Mouse (Mus musculus): ENCODE measurements around the gene Nop56. TPM values are rescaled to one million over a fixed set of nuclear protein-coding genes. Genes with fewer than 3 reads are reported as not detected.

Gene Nop56
- total and polyA plus RNA-seq, 2 experiments from 2014 or later = 173 to 243 TPM

GRCm38 (mm10) chr2:130280818-130281217 is 6.6 kb downstream of the Nop56 start:
- peaks cover 56% of the 10 kb centered on the region for H3K36me3 ChIP-seq (ENCODE audit: insufficient read depth)
- H3K27ac ChIP-seq (ENCODE audit: low read depth, low read length) = no peak overlapping the region
- 32% methylated on average over 4 of the region's 4 CpGs for WGBS
- no peak overlapping the region for H3K4me2 ChIP-seq (ENCODE audit: low read depth)
- peak overlapping the region; percentile 6; the same call in 1 of the 2 replicates for H3K9ac ChIP-seq
- no peak for TF ChIP-seq CTCF (IDR thresholded peaks at IDR 0.05; ENCODE audit: low read depth)
- H3K4me1 ChIP-seq (ENCODE audit: insufficient read depth) = peaks cover 9% of the 10 kb centered on the region
- H3K27me3 ChIP-seq (ENCODE audit: insufficient read depth, low read length) = no peaks in the 10 kb centered on the region
- DNase-seq (peak; percentile 44), ATAC-seq (no peak)
- no peaks in the 10 kb centered on the region for H3K9me3 ChIP-seq (ENCODE audit: low read length)
- H3K4me3 ChIP-seq (ENCODE audit: low read depth, low read length) = no peak overlapping the region

- ATAC-seq (peak; percentile 96), DNase-seq (peak; percentile 89)
- H3K4me1 ChIP-seq (ENCODE audit: insufficient read depth) = peaks cover 9% of the 10 kb centered on the region
- H3K9ac ChIP-seq = peak within 1 kb of the TSS; percentile 73
- peak within 1 kb of the TSS; percentile 54; the same call in 1 of the 2 replicates for H3K27ac ChIP-seq (ENCODE audit: low read depth, low read length)
- WGBS = 3% methylated on average over 50 of the region's 51 CpGs
- TF ChIP-seq CTCF (IDR thresholded peaks at IDR 0.05; ENCODE audit: low read depth) = no peak
- H3K9me3 ChIP-seq (ENCODE audit: low read length) = no peaks in the 10 kb centered on the region
- H3K4me2 ChIP-seq (ENCODE audit: low read depth) = peak within 1 kb of the TSS; percentile 99
- H3K4me3 ChIP-seq (ENCODE audit: low read depth, low read length) = peak within 1 kb of the TSS; percentile 86
- H3K36me3 ChIP-seq (ENCODE audit: insufficient read depth) = peaks cover 28% of the 10 kb centered on the region
- H3K27me3 ChIP-seq (ENCODE audit: insufficient read depth, low read length) = no peaks in the 10 kb centered on the region
These were observed 9.8 kb downstream of the Nop56 start, which contains the start of gene Idh3b for GRCm38 (mm10) chr2:130283854-130284654. Gene Idh3b (minus strand): TSS chr2:130284547.

GRCm38 (mm10) chr2:130289086-130289485 is 14.9 kb downstream of the Nop56 start:
- no peak for ATAC-seq
- no peak overlapping the region for H3K9ac ChIP-seq
- no peak overlapping the region for H3K27ac ChIP-seq (ENCODE audit: low read depth, low read length)
- TF ChIP-seq CTCF (IDR thresholded peaks at IDR 0.05; ENCODE audit: low read depth) = no peak
- H3K4me3 ChIP-seq (ENCODE audit: low read depth, low read length) = no peak overlapping the region
- H3K36me3 ChIP-seq (ENCODE audit: insufficient read depth) = no peaks in the 10 kb centered on the region
- no peak for DNase-seq
- H3K4me2 ChIP-seq (ENCODE audit: low read depth) = no peak overlapping the region
- no peaks in the 10 kb centered on the region for H3K27me3 ChIP-seq (ENCODE audit: insufficient read depth, low read length)
- WGBS = 65% methylated on average over 4 of the region's 4 CpGs
- no peaks in the 10 kb centered on the region for H3K9me3 ChIP-seq (ENCODE audit: low read length)
- H3K4me1 ChIP-seq (ENCODE audit: insufficient read depth) = peaks cover 6% of the 10 kb centered on the region; the same call in 1 of the 2 replicates

DNA sequence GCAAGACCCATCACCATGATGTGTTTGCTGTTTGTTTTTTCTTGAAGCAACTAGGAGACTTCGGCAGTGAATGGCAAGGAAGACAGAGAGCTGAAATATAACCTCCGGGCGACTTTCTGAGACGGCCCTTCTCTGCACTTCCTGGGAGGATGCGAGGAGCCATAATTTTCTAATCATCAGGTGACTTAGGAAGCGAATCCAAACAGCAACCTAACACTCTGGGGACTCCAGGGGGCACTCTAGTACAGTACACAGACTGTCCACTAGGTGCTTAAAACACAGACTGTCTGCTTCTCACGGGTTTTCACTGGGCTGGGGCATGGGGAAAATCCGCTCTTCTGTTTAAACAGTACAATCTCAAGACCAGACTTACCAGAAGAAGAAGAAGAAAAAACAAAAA is 17.2 kb downstream of the Nop56 start:
- H3K9ac ChIP-seq = no peak overlapping the region
- H3K4me2 ChIP-seq (ENCODE audit: low read depth) = peak overlapping the region; percentile 30; the same call in 1 of the 2 replicates
- no peaks in the 10 kb centered on the region for H3K36me3 ChIP-seq (ENCODE audit: insufficient read depth)
- peak; percentile 87 for ATAC-seq
- DNase-seq = peak; percentile 86
- no peak overlapping the region for H3K4me3 ChIP-seq (ENCODE audit: low read depth, low read length)
- no peaks in the 10 kb centered on the region for H3K9me3 ChIP-seq (ENCODE audit: low read length)
- WGBS = 19% methylated on average over 8 of the region's 8 CpGs
- no peak overlapping the region for H3K27ac ChIP-seq (ENCODE audit: low read depth, low read length)
- peak; percentile 98 for TF ChIP-seq CTCF (IDR thresholded peaks at IDR 0.05; ENCODE audit: low read depth)
- H3K4me1 ChIP-seq (ENCODE audit: insufficient read depth) = peaks cover 12% of the 10 kb centered on the region
- H3K27me3 ChIP-seq (ENCODE audit: insufficient read depth, low read length) = no peaks in the 10 kb centered on the region

- H3K27me3 ChIP-seq (ENCODE audit: insufficient read depth, low read length) = no peaks in the 10 kb centered on the region
- no peaks in the 10 kb centered on the region for H3K36me3 ChIP-seq (ENCODE audit: insufficient read depth)
- WGBS = 60% methylated on average over 3 of the region's 3 CpGs
- no peak for TF ChIP-seq CTCF (IDR thresholded peaks at IDR 0.05; ENCODE audit: low read depth)
- no peak overlapping the region for H3K4me3 ChIP-seq (ENCODE audit: low read depth, low read length)
- no peak for DNase-seq
- H3K4me2 ChIP-seq (ENCODE audit: low read depth) = no peak overlapping the region
- no peak overlapping the region for H3K9ac ChIP-seq
- H3K4me1 ChIP-seq (ENCODE audit: insufficient read depth) = peaks cover 12% of the 10 kb centered on the region
- H3K27ac ChIP-seq (ENCODE audit: low read depth, low read length) = no peak overlapping the region
- no peaks in the 10 kb centered on the region for H3K9me3 ChIP-seq (ENCODE audit: low read length)
- no peak for ATAC-seq
These were observed 18.8 kb downstream of the Nop56 start for GRCm38 (mm10) chr2:130293009-130293408.

DNA sequence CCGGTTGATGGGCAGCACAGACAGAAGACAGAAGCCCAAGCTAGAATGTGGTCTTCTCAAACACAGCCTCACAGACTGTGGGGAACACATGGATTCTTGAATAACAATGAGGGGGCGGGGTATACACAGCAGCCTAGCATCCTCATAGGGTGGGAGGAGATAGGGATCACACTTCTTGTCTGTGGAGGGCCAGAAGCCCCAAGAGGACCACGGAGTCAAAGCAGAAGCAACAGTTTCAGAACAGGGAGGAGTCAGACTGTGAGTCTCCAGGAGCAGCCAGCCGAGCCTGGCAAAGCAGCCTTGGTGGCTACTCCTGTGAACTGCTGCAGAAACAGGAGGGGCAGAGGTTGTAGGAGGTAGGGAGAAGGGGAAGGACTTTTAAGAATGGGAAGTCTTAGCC is 19.3 kb downstream of the Nop56 start:
- DNase-seq (no peak), ATAC-seq (peak; percentile 21; the same call in 1 of the 2 replicates)
- Histone ChIP-seq H3K36me3 (ENCODE audit: insufficient read depth) (0 out of 2 replicates have a peak, but pooled peaks cover 3% of the 10 kb centered on the region), H3K27me3 (ENCODE audit: insufficient read depth, low read length) (no peaks in the 10 kb centered on the region), H3K4me1 (ENCODE audit: insufficient read depth) (peaks cover 12% of the 10 kb centered on the region), H3K27ac (ENCODE audit: low read depth, low read length) (no peak overlapping the region), H3K9me3 (ENCODE audit: low read length) (no peaks in the 10 kb centered on the region), H3K4me2 (ENCODE audit: low read depth) (0 out of 2 replicates have a peak overlapping the region, but pooled peaks have one; percentile 3), H3K9ac (no peak overlapping the region), H3K4me3 (ENCODE audit: low read depth, low read length) (no peak overlapping the region)
- no peak for TF ChIP-seq CTCF (IDR thresholded peaks at IDR 0.05; ENCODE audit: low read depth)
- WGBS = 9% methylated on average over 4 of the region's 4 CpGs
